Mouse (Mus musculus) frontal cortex, postnatal 10 days (tissue): ENCODE measurements around the gene Ghrhr.

ENCODE experiments used
- DNase-seq, 2 experiments: peaks; one replicate each; pipeline ENCODE4 v3.0.0; 2022; ENCODE audit warnings: low spot score in 2 of 2, mixed read lengths in 1 of 2

Ghrhr gene

DNA sequence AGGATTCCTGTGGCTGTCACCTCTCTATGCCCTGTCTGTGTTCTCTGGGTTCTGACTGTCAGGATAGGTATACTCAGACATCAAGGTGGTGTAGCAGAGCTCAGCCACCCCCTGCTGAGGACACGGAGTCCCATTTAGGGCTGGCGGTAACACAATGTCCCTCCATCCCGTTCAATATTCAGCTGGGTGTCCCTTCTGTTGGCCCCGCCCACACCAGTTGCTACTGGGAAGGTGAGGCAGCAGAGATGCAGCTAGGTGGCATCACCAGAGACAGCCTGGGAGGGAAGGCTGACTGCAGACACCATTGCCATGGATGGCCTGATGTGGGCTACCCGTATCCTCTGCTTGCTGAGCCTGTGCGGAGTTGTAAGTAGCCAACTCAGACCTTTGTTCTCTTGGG lies at the start of gene Ghrhr:
TSS of gene Ghrhr (plus strand) at position 220 of the 400 bp plus-strand sequence.
- no peak for DNase-seq

GRCm38 (mm10) chr6:55326299-55326698 lies 49.8 kb upstream of the Ghrhr start:
- no peak for DNase-seq

DNA sequence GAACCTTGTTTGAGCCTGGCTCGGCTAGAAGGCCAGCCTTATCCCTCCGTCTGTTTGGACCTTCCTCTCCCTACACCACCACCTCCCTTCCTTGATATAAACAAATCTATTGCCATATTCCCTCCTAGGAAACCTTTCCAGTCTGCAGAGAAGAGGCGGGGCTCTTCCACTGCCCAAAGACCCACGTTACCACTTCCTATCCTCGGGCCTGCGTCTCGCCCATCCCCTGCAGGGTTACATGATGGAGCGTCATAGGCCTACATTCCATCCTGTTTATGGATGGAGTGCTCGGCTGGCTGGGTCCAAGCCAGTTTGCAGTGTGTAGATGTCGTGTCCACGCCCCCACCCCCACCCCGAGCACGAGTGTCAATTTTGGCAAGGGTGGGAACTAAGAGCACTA lies 48.8 kb upstream of the Ghrhr start:
- no peak for DNase-seq

DNA sequence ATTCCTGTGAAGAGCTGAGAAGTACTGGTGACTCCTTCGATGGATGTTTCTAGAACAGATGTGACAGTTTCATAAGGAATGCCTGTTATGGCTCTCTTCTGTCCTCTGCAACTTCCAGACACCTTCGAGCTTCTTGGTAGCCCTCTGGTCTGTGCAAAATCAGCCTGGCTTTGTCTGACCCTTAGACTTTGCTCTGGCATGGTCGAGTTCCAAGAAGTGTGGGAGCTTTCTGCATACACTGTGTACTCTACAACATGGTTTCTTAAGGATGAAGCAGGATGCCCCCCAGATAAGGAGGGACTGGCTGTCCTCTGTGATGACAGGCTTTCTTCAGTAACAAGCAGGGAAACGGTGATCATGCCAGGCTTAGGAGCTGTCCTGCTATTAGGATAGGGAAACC lies 47.9 kb upstream of the Ghrhr start:
- no peak for DNase-seq

DNA sequence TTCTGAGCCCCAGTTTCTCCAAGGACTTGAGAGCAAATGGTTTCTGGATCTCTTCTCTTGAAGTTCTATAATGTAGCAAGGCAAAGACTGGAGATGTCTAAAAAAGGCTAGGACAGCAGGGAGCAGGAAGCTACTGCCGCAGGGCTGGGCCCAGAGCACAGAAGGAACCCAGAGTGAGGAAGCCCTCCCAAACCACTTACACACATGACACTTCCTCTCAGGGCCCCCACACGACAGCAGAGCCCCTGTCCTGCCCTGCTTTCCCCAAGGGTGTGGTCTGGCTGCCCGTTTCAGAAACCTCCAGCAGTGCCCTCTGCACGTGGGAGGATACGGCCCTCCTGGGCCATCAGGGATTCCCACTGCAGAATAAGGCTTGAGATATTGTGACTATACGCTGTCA lies 44.8 kb upstream of the Ghrhr start:
- no peak for DNase-seq

GRCm38 (mm10) chr6:55332100-55332772 lies 43.9 kb upstream of the Ghrhr start:
- DNase-seq = no peak

DNA sequence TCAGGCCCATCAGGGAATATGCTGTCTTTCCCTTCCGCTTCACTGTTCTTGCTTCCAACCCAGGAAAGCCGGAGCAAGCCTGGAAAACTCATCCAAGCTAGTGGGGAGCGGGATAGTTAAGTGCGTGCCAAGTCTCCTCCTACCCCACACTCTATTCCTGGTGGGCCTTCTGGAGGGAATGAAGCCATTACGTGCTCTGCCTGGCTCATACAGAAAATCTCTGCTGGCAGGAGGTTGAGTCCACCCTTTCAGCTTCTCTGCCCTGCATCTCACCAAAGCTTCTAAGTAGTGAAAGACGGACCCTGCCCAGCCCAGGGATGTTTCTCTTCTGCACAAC lies 43.4 kb upstream of the Ghrhr start:
- DNase-seq = no peak

DNA sequence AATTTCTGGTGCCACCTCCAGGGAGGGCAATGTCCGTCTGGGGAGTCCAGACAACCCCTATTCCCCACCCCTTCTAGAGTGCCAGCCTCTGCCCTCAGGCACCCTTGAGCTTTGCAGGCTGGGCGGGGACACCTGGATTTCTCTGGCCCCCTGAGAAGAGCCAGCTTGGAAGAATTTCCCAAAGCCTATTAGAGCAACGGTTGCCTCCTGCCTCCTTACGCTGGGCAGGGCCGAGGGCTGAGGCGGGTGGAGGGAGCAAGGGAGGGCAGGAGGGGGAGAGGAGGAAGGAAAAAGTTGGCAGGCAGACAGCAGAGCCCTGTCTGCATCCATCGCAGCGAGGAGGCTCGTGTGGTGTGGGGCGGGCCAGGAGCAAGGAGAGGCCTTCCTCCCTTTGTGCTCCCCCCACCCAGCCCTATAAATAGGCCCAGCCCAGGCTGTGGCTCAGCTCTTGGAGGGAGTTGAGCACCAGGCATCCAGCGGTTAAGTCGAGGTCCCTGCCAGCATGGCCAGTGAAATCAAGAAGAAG lies 40.0 kb upstream of the Ghrhr start, which contains the start of gene Aqp1:
TSS of gene Aqp1 (plus strand) at position 444 of the 526 bp plus-strand sequence.
- DNase-seq = no peak

- no peak for DNase-seq
Observed at GRCm38 (mm10) chr6:55337242-55337641, 38.9 kb upstream of the Ghrhr start.

- DNase-seq = no peak
Observed at GRCm38 (mm10) chr6:55338077-55338476, 38.0 kb upstream of the Ghrhr start.

- DNase-seq = no peak
Observed at GRCm38 (mm10) chr6:55338934-55339825, 36.9 kb upstream of the Ghrhr start.

DNA sequence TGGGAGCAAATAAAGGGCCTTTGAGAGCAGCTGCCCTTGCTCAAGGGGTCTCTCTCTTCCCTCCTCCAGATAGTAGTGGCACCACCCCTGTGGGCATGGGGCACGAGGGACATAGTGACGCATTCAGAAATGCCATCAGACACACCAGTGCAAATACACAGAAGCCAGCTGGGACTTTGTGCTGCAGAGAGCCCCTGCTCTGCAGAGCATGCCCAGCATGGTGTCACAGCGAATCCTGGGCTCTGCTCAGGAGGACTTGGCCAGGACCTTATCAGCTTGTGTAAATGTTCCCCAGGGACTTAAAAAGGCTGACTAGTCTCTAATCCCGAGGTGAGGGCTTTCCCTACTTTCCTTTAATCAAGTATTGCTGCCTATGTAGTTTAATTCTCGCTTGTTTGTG lies 34.4 kb upstream of the Ghrhr start:
- DNase-seq = no peak

GRCm38 (mm10) chr6:55342328-55342727 lies 33.8 kb upstream of the Ghrhr start:
- no peak for DNase-seq

DNA sequence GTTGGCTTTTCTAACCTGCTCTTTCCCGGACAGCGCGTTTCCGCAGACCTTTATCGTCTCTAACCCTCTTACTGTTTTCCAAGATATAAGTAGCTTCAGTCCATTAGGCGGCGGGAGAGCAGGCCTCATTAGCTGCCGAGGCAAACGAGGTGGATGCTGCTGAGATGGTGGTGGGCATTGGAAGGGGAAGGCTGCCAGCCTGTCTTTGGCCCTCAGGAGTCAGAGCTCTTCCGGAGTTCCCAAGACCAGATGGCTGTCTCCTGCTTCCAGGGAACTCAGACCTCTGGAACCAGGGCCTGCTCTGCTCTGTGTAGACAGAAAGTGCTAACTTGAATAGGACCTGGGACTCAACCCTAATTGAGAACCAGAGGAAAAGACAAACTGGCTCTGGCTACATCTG lies 32.6 kb upstream of the Ghrhr start:
- no peak for DNase-seq

GRCm38 (mm10) chr6:55344291-55345016 lies 31.6 kb upstream of the Ghrhr start:
- DNase-seq = no peak

DNA sequence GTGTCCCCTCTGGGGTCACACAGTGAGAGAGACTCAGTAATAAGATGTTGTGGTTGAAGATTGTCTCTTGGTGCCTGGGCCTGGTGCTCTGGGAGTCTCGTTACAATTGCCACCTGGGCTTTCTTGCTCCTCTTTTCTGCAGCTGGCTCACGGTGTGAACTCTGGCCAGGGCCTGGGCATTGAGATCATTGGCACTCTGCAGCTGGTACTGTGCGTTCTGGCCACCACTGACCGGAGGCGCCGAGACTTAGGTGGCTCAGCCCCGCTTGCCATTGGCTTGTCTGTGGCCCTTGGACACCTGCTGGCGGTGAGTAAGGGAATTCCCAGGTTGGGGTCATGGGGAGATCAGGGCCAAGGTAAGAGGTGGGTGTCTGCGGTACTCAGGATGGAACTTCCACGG lies 30.8 kb upstream of the Ghrhr start:
- DNase-seq = no peak

GRCm38 (mm10) chr6:55346491-55346890 lies 29.6 kb upstream of the Ghrhr start:
- no peak for DNase-seq

DNA sequence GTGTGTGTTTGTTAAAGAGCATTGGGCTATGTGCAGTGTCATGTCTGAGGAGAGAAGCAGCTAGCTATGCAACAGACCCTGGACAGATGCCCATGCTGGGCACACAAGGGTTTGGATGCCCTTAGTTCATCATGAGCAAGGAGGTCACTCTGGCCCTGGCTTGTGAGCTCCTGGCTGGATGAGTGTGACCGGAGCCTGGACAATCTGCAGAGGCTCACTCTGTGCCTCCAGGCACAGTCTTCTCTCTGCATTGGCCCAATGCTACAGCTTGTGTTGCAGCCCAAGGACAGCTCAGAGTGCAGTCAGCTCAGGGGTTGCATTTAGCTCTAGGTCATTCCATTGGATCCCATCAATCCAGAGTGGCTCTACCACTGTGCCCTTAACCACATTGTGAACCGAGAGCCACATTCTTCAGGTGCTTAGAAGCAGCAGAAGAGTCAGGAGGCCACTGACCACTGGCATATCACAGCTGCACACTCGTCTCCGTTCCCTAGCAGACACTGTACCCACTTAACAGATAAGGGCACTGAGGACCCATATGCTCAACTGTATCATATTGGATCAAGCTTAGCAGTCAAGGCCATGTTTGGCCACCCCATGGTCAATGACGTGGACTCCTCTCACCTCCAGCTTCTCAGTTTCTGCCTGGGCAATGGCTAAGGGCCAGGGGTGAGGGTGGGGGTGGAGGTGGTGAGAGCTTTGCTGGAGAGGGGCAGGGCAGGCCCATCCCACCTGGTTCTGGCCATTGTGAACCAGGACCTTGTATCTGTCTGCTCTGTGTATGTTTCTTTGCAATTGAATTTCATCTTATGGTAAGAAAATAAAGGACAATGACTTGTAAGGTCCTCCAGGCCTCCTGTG lies 28.2 kb upstream of the Ghrhr start:
- DNase-seq = no peak

- no peak for DNase-seq
Observed at GRCm38 (mm10) chr6:55349231-55349630, 26.9 kb upstream of the Ghrhr start.

DNA sequence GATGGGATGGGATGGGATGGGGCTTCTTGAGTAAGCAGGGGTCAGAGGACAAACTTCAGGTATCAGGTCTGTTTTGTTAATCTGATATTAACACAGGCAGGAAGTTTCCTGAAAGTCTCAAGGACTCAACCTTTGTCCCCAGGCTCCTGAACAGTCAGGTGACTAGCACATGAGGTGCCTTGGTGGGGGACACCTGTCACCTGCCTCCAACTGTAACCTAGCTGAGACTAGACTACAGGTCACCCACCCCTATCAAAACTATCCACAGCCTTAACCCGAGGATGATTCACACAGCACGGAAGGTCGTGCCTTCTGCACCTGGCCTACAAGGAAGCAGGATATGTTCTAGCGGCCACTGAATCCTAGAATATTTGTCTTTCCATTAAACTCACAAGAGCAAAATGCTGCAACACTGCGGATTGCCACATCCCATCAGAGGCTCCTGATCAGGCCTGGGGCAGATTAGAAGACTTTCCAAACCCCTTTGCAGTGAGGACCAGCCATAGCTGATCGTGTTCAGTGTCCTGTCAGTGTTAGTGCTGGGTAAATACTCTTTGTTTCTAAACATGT lies 25.6 kb upstream of the Ghrhr start:
- no peak for DNase-seq

GRCm38 (mm10) chr6:55351712-55352111 lies 24.4 kb upstream of the Ghrhr start:
- no peak for DNase-seq
